Mouse (Mus musculus): Measurements from ENCODE around the gene Polr2b. TPM values are rescaled to one million over a fixed set of nuclear protein-coding genes. Genes with fewer than 3 reads are reported as not detected.

Polr2b gene
- polyA plus RNA-seq, 1 experiment, result not detected

- WGBS, result 96% methylated on average over 30 of the region's 30 CpGs
- TF ChIP-seq CTCF (IDR thresholded peaks at IDR 0.05; ENCODE audit: insufficient read depth, low read depth, low read length) (no peak), POLR2A (IDR thresholded peaks at IDR 0.05; ENCODE audit: insufficient read depth, low read depth, low read length) (no peak)
- no peak overlapping the region for H3K4me3 ChIP-seq (ENCODE audit: insufficient read depth, low read depth, low read length)
- 0 out of 2 replicates have a peak, but pooled peaks cover 2% of the 10 kb centered on the region for H3K4me1 ChIP-seq (ENCODE audit: control insufficient read depth, insufficient read depth, low read length)
- no peak overlapping the region for H3K27ac ChIP-seq (ENCODE audit: insufficient read depth, low read depth, low read length)
Measured at GRCm38 (mm10) chr5:77267957-77268624, 41.9 kb upstream of the Polr2b start.

- Histone ChIP-seq H3K4me1 (ENCODE audit: control insufficient read depth, insufficient read depth, low read length) (0 out of 2 replicates have a peak, but pooled peaks cover 2% of the 10 kb centered on the region), H3K4me3 (ENCODE audit: insufficient read depth, low read depth, low read length) (no peak overlapping the region), H3K27ac (ENCODE audit: insufficient read depth, low read depth, low read length) (no peak overlapping the region)
- TF ChIP-seq POLR2A (IDR thresholded peaks at IDR 0.05; ENCODE audit: insufficient read depth, low read depth, low read length) (no peak), CTCF (IDR thresholded peaks at IDR 0.05; ENCODE audit: insufficient read depth, low read depth, low read length) (no peak)
- 86% methylated on average over 8 of the region's 8 CpGs for WGBS
Measured at GRCm38 (mm10) chr5:77269399-77269798, 40.5 kb upstream of the Polr2b start.

GRCm38 (mm10) chr5:77273151-77273550, 36.8 kb upstream of the Polr2b start:
- Histone ChIP-seq H3K4me1 (ENCODE audit: control insufficient read depth, insufficient read depth, low read length) (no peaks in the 10 kb centered on the region), H3K4me3 (ENCODE audit: insufficient read depth, low read depth, low read length) (no peak overlapping the region), H3K27ac (ENCODE audit: insufficient read depth, low read depth, low read length) (no peak overlapping the region)
- TF ChIP-seq POLR2A (IDR thresholded peaks at IDR 0.05; ENCODE audit: insufficient read depth, low read depth, low read length) (no peak), CTCF (IDR thresholded peaks at IDR 0.05; ENCODE audit: insufficient read depth, low read depth, low read length) (no peak)
- WGBS, result 74% methylated on average over 7 of the region's 7 CpGs

- TF ChIP-seq CTCF (IDR thresholded peaks at IDR 0.05; ENCODE audit: insufficient read depth, low read depth, low read length) (no peak), POLR2A (IDR thresholded peaks at IDR 0.05; ENCODE audit: insufficient read depth, low read depth, low read length) (no peak)
- 93% methylated on average over 5 of the region's 5 CpGs for WGBS
- Histone ChIP-seq H3K4me3 (ENCODE audit: insufficient read depth, low read depth, low read length) (no peak overlapping the region), H3K27ac (ENCODE audit: insufficient read depth, low read depth, low read length) (no peak overlapping the region), H3K4me1 (ENCODE audit: control insufficient read depth, insufficient read depth, low read length) (no peaks in the 10 kb centered on the region)
Measured at GRCm38 (mm10) chr5:77275950-77276349, 34.0 kb upstream of the Polr2b start.

- H3K4me3 ChIP-seq (ENCODE audit: insufficient read depth, low read depth, low read length), result no peak overlapping the region
- 86% methylated on average over 6 of the region's 6 CpGs for WGBS
- no peaks in the 10 kb centered on the region for H3K4me1 ChIP-seq (ENCODE audit: control insufficient read depth, insufficient read depth, low read length)
- no peak overlapping the region for H3K27ac ChIP-seq (ENCODE audit: insufficient read depth, low read depth, low read length)
- TF ChIP-seq CTCF (IDR thresholded peaks at IDR 0.05; ENCODE audit: insufficient read depth, low read depth, low read length), result no peak
- TF ChIP-seq POLR2A (IDR thresholded peaks at IDR 0.05; ENCODE audit: insufficient read depth, low read depth, low read length), result no peak
Measured at GRCm38 (mm10) chr5:77277204-77277603, 32.7 kb upstream of the Polr2b start.

- 83% methylated on average over 20 of the region's 20 CpGs for WGBS
- Histone ChIP-seq H3K4me3 (ENCODE audit: insufficient read depth, low read depth, low read length) (no peak overlapping the region), H3K4me1 (ENCODE audit: control insufficient read depth, insufficient read depth, low read length) (no peaks in the 10 kb centered on the region), H3K27ac (ENCODE audit: insufficient read depth, low read depth, low read length) (no peak overlapping the region)
- TF ChIP-seq POLR2A (IDR thresholded peaks at IDR 0.05; ENCODE audit: insufficient read depth, low read depth, low read length), result no peak
- no peak for TF ChIP-seq CTCF (IDR thresholded peaks at IDR 0.05; ENCODE audit: insufficient read depth, low read depth, low read length)
Measured at GRCm38 (mm10) chr5:77281518-77282174, 28.3 kb upstream of the Polr2b start.

GRCm38 (mm10) chr5:77282242-77282641, 27.7 kb upstream of the Polr2b start:
- WGBS, result 70% methylated on average over 9 of the region's 9 CpGs
- TF ChIP-seq POLR2A (IDR thresholded peaks at IDR 0.05; ENCODE audit: insufficient read depth, low read depth, low read length) (no peak), CTCF (IDR thresholded peaks at IDR 0.05; ENCODE audit: insufficient read depth, low read depth, low read length) (no peak)
- Histone ChIP-seq H3K4me3 (ENCODE audit: insufficient read depth, low read depth, low read length) (0 out of 2 replicates have a peak overlapping the region, but pooled peaks have one; percentile 0), H3K27ac (ENCODE audit: insufficient read depth, low read depth, low read length) (no peak overlapping the region), H3K4me1 (ENCODE audit: control insufficient read depth, insufficient read depth, low read length) (no peaks in the 10 kb centered on the region)

GRCm38 (mm10) chr5:77285685-77286084, 24.3 kb upstream of the Polr2b start:
- 77% methylated on average over 7 of the region's 7 CpGs for WGBS
- Histone ChIP-seq H3K4me3 (ENCODE audit: insufficient read depth, low read depth, low read length) (no peak overlapping the region), H3K4me1 (ENCODE audit: control insufficient read depth, insufficient read depth, low read length) (no peaks in the 10 kb centered on the region), H3K27ac (ENCODE audit: insufficient read depth, low read depth, low read length) (no peak overlapping the region)
- TF ChIP-seq CTCF (IDR thresholded peaks at IDR 0.05; ENCODE audit: insufficient read depth, low read depth, low read length) (no peak), POLR2A (IDR thresholded peaks at IDR 0.05; ENCODE audit: insufficient read depth, low read depth, low read length) (no peak)

- WGBS, result 66% methylated on average over 5 of the region's 5 CpGs
- TF ChIP-seq CTCF (IDR thresholded peaks at IDR 0.05; ENCODE audit: insufficient read depth, low read depth, low read length) (no peak), POLR2A (IDR thresholded peaks at IDR 0.05; ENCODE audit: insufficient read depth, low read depth, low read length) (no peak)
- no peak overlapping the region for H3K4me3 ChIP-seq (ENCODE audit: insufficient read depth, low read depth, low read length)
- no peaks in the 10 kb centered on the region for H3K4me1 ChIP-seq (ENCODE audit: control insufficient read depth, insufficient read depth, low read length)
- no peak overlapping the region for H3K27ac ChIP-seq (ENCODE audit: insufficient read depth, low read depth, low read length)
Measured at GRCm38 (mm10) chr5:77286904-77287303, 23.0 kb upstream of the Polr2b start.

Data from olfactory bulb, adult 2 months (tissue).